Mouse (Mus musculus): ENCODE measurements around the gene BC067074.
"Not testable (repeated sequence)": the region's sequence is repeated elsewhere in the genome, so short reads cannot be mapped to it uniquely, and the experiment has no call there.

BC067074 gene

DNA sequence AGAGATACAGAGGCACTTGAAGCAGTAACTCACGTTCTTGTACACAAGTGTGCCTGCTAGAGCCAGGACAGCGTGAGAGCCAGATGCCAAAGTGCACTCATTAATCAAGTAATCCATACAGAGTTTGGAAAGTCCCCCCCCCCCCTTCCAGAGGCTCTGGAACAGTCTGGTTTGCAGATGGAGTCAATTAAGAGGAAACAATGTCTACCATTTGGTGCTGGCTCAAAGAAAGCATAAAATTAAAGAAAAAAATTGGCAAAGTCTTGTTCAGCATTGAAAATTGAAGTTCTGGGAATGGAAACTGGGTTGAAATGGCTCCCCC lies 81.1 kb downstream of the BC067074 start:
- no peak for DNase-seq (ENCODE audit: low spot score in 2 of 2)

GRCm38 (mm10) chr13:113377631-113378030 lies 84.7 kb downstream of the BC067074 start:
- DNase-seq (ENCODE audit: low spot score in 2 of 2), result no peak

GRCm38 (mm10) chr13:113378980-113379410 lies 86.0 kb downstream of the BC067074 start:
- DNase-seq (ENCODE audit: low spot score in 2 of 2), result no peak

DNA sequence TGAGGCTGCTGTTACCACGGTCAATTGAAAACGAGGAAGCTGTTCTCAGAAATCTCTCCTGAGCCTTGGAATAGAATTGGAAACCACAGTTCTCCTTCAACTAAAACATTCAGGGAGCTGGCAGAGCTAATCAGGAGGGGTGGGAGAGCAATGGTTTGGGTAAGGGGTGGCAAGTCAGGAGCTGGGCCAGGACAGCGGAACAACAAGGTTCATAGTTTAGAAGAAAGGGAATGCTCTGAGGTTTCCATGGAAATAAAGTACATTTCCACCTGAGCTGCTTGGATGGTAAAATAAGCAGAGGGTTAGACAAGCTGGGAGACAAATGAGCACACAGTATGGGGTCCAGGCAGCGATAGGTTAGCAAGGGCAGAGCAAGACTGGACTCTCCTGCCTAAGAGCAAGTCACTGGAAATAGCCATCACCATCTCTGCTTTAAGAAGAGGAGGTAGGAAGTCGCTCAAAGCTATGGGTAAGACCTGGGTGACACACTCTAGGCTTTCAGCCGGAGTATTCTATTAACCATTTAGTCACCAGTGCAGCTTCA lies 86.9 kb downstream of the BC067074 start:
- DNase-seq (ENCODE audit: low spot score in 2 of 2), result no peak

DNA sequence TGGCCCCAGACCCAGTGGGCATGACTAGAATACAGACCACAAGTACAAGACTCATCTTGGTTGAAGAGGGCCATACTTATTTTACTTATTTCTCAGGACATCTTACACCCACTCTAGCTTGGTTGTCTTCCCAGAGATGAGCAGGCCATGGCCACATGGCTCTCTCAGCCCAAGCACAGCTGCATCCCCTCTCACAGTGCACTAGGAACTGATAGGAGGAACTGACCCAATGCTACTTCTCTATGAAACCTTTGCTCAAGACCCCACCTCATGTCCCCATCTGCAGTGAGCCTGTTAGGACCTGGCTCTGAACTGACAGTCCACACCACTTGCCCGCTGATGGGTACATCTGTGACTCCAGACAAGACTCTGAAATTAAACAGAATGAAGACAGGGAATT lies 88.8 kb downstream of the BC067074 start:
- no peak for DNase-seq (ENCODE audit: low spot score in 2 of 2)

DNA sequence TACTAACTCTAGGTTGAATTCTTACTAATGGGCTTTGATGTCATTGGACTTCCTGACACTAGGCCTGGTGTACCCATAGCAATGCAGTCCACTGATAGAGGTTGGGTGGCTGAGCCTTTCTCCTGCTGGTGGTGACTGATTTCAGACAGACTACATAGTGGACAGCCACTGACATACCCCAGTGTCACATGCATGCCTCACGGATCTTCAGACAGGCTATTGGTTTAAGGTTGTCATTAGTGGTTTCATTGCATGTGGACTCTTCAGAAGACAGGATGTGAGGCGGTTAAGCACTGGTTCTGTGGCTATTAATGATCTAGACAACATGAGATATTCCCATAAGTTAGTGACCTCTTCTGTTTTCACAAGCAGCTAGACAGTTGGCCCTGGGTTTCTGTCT lies 89.2 kb downstream of the BC067074 start:
- DNase-seq (ENCODE audit: low spot score in 2 of 2), result no peak

DNA sequence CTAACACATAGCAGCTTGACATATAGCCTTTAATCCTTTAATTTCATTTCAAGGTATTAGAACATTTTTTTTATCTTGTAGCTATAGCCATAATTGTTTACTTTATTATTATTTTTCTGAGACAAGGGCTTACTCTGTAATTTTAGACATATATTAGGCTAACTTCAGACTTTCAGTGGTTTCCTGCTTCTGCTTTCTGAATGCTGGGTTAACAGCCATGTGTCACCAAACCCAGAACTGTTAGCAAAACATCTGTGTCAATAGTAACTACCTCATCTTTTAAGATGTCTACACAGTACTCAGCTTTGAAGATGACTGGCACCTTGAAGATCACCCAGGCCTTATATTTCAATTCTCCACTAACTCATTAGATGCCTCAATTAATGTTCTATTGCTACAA lies 89.8 kb downstream of the BC067074 start:
- not testable (repeated sequence) for DNase-seq (ENCODE audit: low spot score in 2 of 2)

- no peak for DNase-seq (ENCODE audit: low spot score in 2 of 2)
Observed at GRCm38 (mm10) chr13:113393386-113393785, 100.4 kb downstream of the BC067074 start.

- DNase-seq (ENCODE audit: low spot score in 2 of 2), result peak in 1 of 2 experiments; percentile 32
Observed at GRCm38 (mm10) chr13:113394591-113394990, 101.6 kb downstream of the BC067074 start.

GRCm38 (mm10) chr13:113397006-113397520 lies 104.1 kb downstream of the BC067074 start:
- no peak for DNase-seq (ENCODE audit: low spot score in 2 of 2)

- no peak for DNase-seq (ENCODE audit: low spot score in 2 of 2)
Observed at GRCm38 (mm10) chr13:113401373-113402010, 108.5 kb downstream of the BC067074 start.

- DNase-seq (ENCODE audit: low spot score in 2 of 2), result no peak
Observed at GRCm38 (mm10) chr13:113403706-113404105, 110.7 kb downstream of the BC067074 start.

DNA sequence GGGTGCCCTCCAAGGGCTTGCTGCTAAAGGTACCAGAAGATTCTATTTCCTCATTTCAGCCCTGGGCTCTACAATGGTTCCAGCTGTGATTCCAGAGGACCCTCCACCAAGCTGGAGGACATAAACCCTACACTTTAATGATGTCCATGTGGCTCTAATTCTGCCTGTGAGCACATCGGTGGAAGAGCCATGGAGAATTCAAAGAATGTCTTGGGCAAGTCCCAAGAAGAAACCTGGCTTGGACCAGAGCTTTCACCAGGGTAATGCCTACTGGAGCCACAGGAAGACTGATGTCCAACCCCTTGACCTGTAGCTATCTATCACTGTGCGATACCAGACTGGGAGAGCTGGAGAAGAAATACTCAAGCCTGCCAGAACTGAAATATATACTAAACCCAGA lies 111.2 kb downstream of the BC067074 start:
- no peak for DNase-seq (ENCODE audit: low spot score in 2 of 2)

DNA sequence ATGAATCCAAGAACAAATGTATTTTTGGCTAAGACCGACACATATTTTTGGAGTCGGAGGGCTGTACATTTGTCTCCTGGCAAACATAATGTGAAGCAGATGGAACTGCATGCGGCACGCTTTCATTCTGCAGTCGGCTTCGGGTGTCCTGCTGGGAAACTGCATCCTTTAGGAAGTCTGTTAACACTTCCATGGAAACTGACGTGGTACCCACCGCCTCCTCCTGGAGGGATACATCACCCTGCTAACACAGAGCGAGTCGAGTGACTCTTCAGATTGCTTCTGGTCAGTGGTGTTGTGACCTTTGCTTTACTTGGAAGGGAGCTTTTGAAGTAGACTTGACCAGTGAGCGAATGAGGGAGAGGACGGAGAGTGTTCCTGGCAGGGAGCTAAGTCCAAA lies 117.0 kb downstream of the BC067074 start:
- DNase-seq (ENCODE audit: low spot score in 2 of 2), result no peak

- no peak for DNase-seq (ENCODE audit: low spot score in 2 of 2)
Observed at GRCm38 (mm10) chr13:113415527-113415926, 122.6 kb downstream of the BC067074 start.

DNA sequence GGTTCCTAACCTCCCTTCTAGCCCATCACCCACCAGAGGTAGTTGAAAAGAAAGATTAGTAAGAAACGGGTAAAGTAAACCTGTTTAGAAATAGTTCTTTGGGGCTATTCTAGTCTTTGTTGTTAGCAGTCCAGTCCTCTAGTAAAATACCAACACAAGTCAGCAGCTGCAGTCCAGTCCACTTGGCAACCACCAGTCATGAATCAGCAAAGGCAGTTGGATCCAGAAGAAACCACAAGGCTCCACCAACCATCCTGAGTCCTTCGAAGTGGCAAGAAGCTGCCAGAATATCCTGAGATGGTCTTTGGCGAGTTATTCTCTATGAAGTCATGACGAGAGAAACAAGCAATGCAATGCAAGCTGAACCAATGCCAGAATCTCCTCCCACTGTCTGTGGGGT lies 124.0 kb downstream of the BC067074 start:
- no peak for DNase-seq (ENCODE audit: low spot score in 2 of 2)

DNA sequence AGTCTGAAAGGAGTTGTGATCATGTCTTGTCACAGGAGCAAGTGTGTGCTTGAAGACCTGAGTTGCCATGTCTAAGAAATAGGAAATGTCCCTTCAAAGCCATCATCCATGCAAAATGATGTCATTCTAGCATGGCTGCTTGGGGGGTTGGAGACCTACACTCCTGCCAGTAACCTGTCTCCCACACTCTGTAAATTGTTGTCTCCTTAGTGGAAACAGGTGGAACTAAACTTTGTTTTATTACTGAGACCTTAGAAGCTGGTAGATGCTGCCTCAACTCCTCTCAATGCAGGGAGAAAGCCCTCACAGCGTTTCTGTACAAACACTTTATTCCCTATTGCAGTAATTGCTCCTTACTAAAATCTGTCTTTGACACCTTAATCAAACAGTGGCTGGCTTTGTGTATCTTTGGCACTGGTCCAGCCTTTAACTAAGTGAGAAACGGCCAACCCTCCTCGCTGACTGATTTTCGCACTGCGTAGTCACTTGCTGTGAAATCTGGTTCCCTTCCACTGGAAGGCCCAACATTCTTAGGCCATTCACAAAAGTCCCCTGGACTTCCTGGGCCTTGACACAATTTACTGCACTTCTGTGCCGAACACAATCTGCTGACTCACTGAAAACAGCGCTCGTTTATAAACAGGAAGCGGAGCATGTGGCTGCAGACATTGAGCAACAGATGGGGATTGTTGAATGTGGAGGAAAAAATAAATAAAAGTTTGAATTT lies 125.0 kb downstream of the BC067074 start:
- DNase-seq (ENCODE audit: low spot score in 2 of 2), result peak in 1 of 2 experiments; percentile 57

- DNase-seq (ENCODE audit: low spot score in 2 of 2), result no peak
Observed at GRCm38 (mm10) chr13:113418632-113419031, 125.7 kb downstream of the BC067074 start.

DNA sequence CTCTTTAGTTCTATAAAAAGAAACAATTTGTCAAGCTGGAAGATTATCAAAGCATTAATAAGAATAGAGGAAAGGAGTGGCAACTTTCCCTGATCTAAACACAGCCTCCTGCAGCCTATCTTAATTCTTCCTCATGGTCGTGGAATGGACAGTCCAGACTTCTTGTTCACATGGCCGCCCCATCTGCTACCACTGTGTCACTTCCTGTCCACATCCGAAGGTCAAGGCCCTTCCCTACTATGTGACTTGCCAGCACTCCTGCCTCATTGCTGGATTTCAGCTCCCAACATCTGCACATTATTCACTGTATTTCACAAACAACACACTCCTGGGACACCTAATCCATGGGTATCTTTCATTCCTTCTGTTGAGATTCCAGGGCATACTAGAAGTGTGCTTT lies 128.5 kb downstream of the BC067074 start:
- DNase-seq (ENCODE audit: low spot score in 2 of 2), result no peak

DNA sequence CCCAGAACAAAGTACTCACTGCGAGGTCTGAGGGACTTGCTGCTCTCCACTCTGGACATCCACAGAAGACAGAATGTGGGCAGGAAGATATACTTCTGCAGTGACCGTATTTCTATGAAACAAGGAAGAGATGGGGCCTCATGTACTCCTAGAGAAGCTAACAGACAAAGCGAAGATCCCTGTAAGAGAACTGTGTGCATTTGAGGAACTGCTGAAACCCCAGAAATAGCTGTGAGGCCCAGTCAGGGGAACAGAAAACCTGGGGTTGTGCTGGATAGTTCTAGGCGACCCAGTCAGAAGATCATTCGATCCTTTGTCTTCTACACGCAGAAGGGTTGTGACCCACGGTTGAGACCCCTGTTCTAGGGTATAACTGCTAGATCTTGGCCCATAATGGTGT lies 130.9 kb downstream of the BC067074 start:
- DNase-seq (ENCODE audit: low spot score in 2 of 2), result no peak

DNA sequence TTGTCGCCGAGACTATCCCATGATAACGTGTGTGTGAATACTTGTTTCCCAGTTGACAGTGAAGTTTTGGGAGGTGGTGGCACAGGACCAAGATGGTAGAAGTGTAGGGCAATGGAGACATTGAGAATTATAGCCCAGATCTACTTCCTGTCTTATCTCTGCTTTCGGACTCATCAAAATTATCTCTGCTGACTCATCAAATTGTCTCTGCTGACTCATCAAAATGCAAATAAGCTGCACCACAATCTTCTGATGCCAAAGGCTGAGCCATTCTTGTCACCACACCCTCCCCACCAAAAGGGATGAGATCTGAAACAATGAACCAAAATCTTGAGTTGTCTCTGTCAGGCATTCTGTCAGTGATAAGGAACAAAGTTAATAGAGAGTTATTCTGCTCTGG lies 132.9 kb downstream of the BC067074 start:
- no peak for DNase-seq (ENCODE audit: low spot score in 2 of 2)

Data from urinary bladder, adult 18-20 months (tissue).